Mouse (Mus musculus) E14TG2a.4 (cell line): Measurements from ENCODE around the gene Pigo.

Experiments used
- CTCF ChIP-seq: conservative IDR thresholded peaks from 2 replicates; pipeline ENCODE4 v1.5.1; 2014; ENCODE audit warnings: low read length
- POU5F1 ChIP-seq: IDR thresholded peaks from 2 replicates; pipeline ENCODE4 v1.6.1; 2014; ENCODE audit warnings: low read length, borderline replicate concordance

DNA sequence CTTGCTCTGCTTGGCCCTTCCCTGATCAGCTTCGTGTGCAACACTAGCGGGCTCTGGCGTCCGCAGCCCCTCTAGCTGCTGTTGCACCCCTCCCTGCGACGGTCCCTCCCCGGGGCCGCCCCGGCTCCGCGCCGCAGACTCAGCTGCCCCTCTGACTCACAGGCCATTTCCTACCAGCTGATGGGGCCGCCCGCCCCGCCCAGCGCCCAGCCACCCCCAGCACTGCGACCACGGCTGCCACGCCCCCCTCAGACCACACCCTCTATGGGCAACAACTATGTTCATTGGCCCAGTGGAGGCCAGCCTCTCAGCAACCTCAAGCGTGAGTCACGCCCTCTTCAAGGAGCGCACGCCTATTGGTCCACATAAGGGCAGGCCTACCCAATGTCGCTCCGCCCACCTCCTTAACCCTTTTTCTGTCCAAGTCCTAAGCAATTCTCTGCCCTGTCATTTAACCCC is 14.5 kb upstream of the Pigo start:
- TF ChIP-seq CTCF (no peak), POU5F1 (no peak)
